Mouse (Mus musculus) neural tube, embryonic 14.5 days (tissue): ENCODE measurements at regions not wholly inside any gene's neighbourhood (a gene's known extent, or its start where the extent isn't known, plus 50 kb on each side); places are given as distances from the start of the nearest gene placed in this dataset.

Experiments used
- ATAC-seq: fragments of 200-750 bp; cut with Nextera tagmentation; 2 replicates; pipeline ENCODE4 v1.8.0; 2017; ENCODE audit warnings: low read depth, mild to moderate bottlenecking, moderate TSS enrichment, moderate library complexity
- H3K27ac ChIP-seq: fragments of 300-500 bp; sonication (generic); 2 replicates; pipeline ENCODE4 v1.5.1; 2014; ENCODE audit warnings: low read depth, mild to moderate bottlenecking, control low read depth, low read length, moderate library complexity, mixed read lengths
- H3K27me3 ChIP-seq: fragments of 300-500 bp; sonication (generic); 2 replicates; pipeline ENCODE4 v1.6.1; 2014; ENCODE audit warnings: low read length; ENCODE audit not compliant: control insufficient read depth, insufficient read depth
- H3K36me3 ChIP-seq: fragments of 300-500 bp; sonication (generic); 2 replicates; pipeline ENCODE4 v1.6.1; 2014; ENCODE audit warnings: low read length, mixed read lengths; ENCODE audit not compliant: control insufficient read depth, insufficient read depth
- H3K4me1 ChIP-seq: fragments of 300-500 bp; sonication (generic); 2 replicates; pipeline ENCODE4 v1.6.1; 2014; ENCODE audit warnings: low read length; ENCODE audit not compliant: control insufficient read depth, insufficient read depth
- H3K4me2 ChIP-seq: fragments of 300-500 bp; sonication (generic); 2 replicates; pipeline ENCODE4 v1.6.1; 2014; ENCODE audit warnings: mild to moderate bottlenecking, low read depth, low read length, control low read depth
- H3K4me3 ChIP-seq: fragments of 300-500 bp; sonication (generic); 2 replicates; pipeline ENCODE4 v1.5.1; 2014; ENCODE audit warnings: low read depth, low read length, control low read depth, mixed read lengths
- H3K9ac ChIP-seq: fragments of 300-500 bp; sonication (generic); replicated peaks from 2 replicates; pipeline ENCODE4 v1.6.1; 2014; ENCODE audit warnings: low read depth, mild to moderate bottlenecking, control low read depth, low read length, mixed read lengths
- H3K9me3 ChIP-seq: fragments of 300-500 bp; sonication (generic); 2 replicates; pipeline ENCODE4 v1.6.1; 2016; ENCODE audit warnings: low read length; ENCODE audit not compliant: control insufficient read depth
- WGBS: fragments of 180-500 bp; shearing (Covaris S2); extraction: QIAGEN DNeasy Blood & Tissue Kit; methylation state at CpG from one replicate; pipeline ENCODE4 v1.1.7; 2014; 5-methylcytosine and 5-hydroxymethylcytosine counted together

GRCm38 (mm10) chr17:48870443-48870842, 61.7 kb upstream of the Lrfn2 start:
- ATAC-seq = no peak
- WGBS = 51% methylated on average over 6 of the region's 6 CpGs
- H3K4me2 ChIP-seq = no peak overlapping the region
- no peaks in the 10 kb centered on the region for H3K9me3 ChIP-seq
- no peaks in the 10 kb centered on the region for H3K36me3 ChIP-seq
- no peak overlapping the region for H3K27ac ChIP-seq
- no peak overlapping the region for H3K4me3 ChIP-seq
- no peak overlapping the region for H3K9ac ChIP-seq
- no peaks in the 10 kb centered on the region for H3K4me1 ChIP-seq
- no peaks in the 10 kb centered on the region for H3K27me3 ChIP-seq

GRCm38 (mm10) chr17:48877505-48877904, 54.7 kb upstream of the Lrfn2 start:
- Histone ChIP-seq H3K9ac (no peak overlapping the region), H3K4me1 (no peaks in the 10 kb centered on the region), H3K4me2 (no peak overlapping the region), H3K27me3 (no peaks in the 10 kb centered on the region), H3K36me3 (no peaks in the 10 kb centered on the region), H3K4me3 (no peak overlapping the region), H3K9me3 (no peaks in the 10 kb centered on the region), H3K27ac (no peak overlapping the region)
- no peak for ATAC-seq
- 77% methylated on average over 8 of the region's 8 CpGs for WGBS

- WGBS = 77% methylated on average over 3 of the region's 3 CpGs
- Histone ChIP-seq H3K27me3 (no peaks in the 10 kb centered on the region), H3K4me3 (no peak overlapping the region), H3K4me1 (no peaks in the 10 kb centered on the region), H3K4me2 (no peak overlapping the region), H3K9me3 (no peaks in the 10 kb centered on the region), H3K36me3 (no peaks in the 10 kb centered on the region), H3K9ac (no peak overlapping the region), H3K27ac (no peak overlapping the region)
- no peak for ATAC-seq
Observed at GRCm38 (mm10) chr17:48880590-48880989, 51.6 kb upstream of the Lrfn2 start.

GRCm38 (mm10) chr17:48881946-48882345, 50.2 kb upstream of the Lrfn2 start:
- Histone ChIP-seq H3K36me3 (no peaks in the 10 kb centered on the region), H3K27me3 (no peaks in the 10 kb centered on the region), H3K9me3 (no peaks in the 10 kb centered on the region), H3K4me3 (no peak overlapping the region), H3K9ac (no peak overlapping the region), H3K27ac (no peak overlapping the region), H3K4me2 (no peak overlapping the region), H3K4me1 (no peaks in the 10 kb centered on the region)
- ATAC-seq = no peak
- 80% methylated on average over 5 of the region's 5 CpGs for WGBS
